Mouse (Mus musculus) neutrophil, adult 5-6 weeks (primary cell): ENCODE measurements around the gene Cpn1. TPM values are rescaled to one million over a fixed set of nuclear protein-coding genes. Genes with fewer than 3 reads are reported as not detected.
"Not testable (repeated sequence)": the region's sequence is repeated elsewhere in the genome, so short reads cannot be mapped to it uniquely, and the experiment has no call there.

Source experiments
- ATAC-seq: fragments of 151-379, 151-347 bp; 2 replicates; pipeline ENCODE4 v1.8.0; 2017; ENCODE audit warnings: mild to moderate bottlenecking, moderate TSS enrichment; ENCODE audit not compliant: insufficient number of reproducible peaks, poor library complexity, low FRiP score, severe bottlenecking; ENCODE audit errors: extremely low read depth
- total RNA-seq: library from RNA; stranded (forward); fragments of 200-1000 nt; gene quantifications from 2 replicates; pipeline ENCODE4 v1.2.3, GENCODE M21; 2017

Cpn1 gene
- total RNA-seq, 1 experiment from 2014 or later, result not detected

DNA sequence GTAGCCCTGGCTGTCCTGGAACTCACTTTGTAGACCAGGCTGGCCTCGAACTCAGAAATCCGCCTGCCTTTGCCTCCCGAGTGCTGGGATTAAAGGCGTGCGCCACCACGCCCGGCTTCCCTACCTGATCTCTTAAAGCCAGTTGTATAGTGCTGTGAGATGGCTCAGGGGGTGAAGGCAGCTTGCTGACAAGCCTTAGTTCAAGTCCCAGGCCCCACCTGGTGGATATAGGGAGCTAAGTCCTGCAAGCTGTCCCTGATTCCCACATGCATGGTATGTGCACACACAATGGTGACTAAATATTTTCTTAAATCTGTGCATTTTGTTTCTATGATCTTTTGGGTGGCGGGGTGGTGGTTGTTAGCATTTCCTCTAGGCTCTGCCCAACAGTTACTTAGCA, 33.4 kb downstream of the Cpn1 start:
- not testable (repeated sequence) for ATAC-seq

DNA sequence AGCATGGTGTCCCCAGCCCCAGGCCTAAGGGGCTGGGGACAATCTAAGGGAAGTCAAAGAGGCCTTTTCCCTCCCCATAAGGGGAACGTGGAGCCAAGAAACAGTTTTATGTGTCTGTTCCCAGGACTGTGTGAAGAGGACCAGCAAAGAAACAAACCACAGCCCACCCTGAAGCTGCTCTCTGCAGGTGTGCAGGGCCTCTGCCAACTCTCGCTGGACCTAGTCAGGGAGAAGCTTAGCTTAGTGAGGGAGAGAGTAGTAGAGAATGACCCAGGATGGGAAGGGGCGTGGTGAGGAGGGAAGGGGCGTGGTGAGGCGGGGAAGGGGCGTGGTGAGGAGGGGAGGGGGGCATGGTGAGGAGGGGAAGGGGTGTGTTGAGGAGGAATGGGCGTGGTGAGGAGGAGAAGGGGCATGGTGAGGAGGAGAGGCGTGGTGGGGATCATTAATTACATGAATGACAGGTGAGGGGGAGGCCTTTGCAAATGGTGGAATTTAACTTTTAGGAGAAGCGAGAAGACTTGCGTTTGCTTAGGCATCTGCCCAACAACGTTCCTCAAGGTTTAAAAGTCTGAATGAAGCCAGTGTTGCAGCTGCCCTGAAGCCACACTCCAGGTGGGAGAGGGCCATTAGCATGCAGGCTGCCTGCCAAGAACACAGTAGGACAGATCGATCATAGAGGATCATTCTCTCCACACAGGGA, 37.1 kb downstream of the Cpn1 start:
- no peak for ATAC-seq

DNA sequence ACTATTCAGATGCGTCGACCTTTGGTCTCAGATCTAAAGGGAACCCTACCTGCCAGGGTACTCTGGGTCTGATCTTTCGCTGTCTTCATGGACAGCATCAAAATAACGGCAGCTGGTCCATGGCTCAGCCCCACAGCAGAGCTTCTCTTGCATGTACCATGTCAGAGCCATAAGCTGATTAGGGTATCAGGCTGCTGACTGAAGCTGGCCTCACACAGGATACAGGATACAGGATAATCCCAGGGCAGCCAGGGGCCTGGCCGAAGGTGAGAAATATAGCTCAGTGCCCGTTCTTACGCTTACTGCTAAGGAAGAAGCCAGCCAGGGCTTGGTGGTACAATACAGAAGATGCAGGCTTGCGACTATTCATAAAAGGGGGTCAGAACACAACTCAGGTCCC, 41.8 kb downstream of the Cpn1 start:
- ATAC-seq, result no peak

DNA sequence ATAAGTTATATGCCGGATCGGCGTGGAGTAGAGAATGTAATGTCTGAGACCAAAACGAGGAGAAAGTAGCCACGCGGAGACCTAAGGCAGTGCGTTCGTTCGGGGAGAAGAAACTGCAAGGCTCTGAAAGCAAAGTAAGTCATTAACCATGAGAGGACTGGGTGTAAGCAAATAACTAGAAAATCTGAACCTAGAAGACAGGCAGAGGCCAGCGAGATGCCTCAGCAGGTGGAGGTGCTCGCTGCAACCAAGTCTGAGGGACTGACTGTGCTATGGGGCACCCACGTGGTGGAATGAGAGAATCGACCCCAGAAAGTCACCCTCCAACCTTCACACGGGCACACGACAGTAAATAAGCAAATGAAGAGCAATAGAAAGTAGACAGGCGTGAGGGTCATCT, 43.3 kb downstream of the Cpn1 start:
- no peak for ATAC-seq

DNA sequence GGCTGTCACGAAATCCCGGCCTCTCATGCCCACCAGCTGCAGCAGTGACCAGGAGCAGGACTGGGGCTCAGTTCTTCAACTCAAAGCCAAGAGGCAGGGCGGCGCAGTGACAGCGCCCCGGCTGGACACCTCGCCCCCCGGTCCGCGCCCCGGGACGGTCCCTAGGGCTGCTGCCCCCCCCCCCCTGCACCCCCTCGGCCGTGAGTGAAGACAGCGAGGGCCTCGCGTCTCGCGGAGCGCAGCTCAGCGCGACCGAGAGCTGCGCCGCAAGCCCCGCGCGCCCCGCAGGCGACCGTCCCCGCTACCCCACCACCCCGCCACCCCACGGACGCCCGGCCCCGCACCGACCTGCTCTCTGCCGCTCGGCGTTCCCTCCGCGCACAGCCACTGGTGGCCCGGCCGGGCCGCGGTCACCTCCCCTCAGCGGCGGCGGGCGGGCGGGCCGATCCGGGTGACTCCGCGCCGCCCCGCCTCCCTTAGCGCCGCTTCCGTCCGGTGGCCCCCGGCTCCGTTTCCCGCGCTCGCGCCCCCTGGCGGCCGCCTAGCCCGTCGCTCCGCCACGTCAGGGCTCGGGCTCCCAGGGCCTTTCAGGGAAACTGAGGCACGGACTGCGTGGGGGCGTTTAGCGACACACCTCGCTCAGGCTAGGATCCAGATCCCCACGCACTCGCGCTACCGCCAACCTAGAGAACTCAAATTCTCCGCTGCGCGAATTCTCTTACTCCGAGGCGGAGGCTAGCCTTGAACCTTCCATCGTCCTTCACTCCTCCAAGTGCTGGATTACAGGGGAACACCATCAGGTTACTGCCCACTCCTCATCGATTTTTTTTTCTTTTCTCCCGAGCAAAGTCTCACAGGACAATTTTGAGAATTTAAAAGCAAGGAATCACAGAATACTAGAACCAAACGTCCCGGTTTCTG, 46.3 kb downstream of the Cpn1 start, which contains the start of gene Dnmbp:
Gene Dnmbp (minus strand): TSS at position 423 of the 921 bp plus-strand sequence.
- peak; percentile 68 for ATAC-seq

DNA sequence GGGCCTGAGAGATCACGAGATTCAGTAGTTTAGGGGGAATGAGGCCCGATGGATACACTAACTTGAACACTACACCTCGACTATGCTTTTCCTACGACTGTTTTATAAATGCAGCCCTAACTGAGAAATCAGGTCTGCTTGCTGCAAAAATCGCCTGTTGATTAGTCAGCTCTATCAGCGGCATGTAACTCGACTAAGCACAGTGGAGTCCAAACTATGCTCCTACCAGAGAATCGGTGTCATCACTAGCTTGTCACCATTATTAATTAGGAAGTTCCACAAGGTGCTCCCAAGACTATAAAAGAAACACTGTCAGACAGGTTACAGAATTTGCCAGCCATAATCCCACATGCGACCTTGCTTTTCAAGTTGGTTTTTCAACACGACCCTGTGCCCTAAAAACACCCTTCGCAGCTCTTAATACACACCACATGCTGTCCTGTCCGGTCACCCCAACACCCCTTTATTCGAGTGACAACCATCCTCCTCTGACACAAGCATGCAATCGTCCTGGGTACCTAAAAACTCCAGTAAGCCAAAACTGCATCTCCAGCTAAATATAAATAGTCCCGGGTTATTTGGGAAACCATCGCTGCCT, 47.1 kb downstream of the Cpn1 start:
- no peak for ATAC-seq

DNA sequence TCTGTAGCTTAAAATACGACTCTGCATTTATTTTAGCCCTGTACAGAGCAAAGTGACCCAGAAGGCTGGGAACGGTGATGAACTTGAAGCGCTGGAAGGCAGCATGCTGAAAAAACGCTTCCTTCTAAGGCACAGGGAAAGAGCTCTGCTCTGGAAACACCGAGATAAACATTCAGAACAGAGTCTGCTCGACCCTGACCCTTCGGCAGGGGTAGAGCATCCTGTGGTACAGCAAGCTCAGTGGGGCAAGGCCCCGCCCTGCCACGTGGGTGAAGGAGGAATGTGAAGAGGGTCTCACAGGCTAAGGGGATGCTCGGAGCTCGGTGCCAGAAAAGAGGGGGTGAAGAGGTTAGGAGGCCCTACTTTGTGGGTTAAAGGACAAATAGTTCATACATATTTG, 48.0 kb downstream of the Cpn1 start:
- no peak for ATAC-seq

DNA sequence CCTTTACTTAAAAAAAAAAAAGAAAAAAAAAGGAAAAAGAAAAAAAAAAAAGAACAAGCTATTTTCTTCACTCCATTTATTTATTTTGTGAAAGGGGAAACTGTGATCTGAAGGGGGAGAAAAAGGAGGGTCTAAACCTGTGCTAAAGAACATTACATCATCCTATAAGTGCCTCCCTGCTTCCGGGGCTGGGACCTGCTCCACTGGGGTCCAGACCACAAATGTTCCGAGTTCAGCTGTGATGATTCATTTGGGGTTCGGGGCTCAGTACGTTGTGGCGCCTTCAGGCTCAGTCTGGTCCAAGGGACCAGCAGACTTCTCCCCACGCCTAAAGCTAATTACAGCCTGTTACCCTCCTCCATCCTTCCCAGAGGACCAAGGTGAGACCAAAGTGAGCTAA, 55.4 kb downstream of the Cpn1 start:
- no peak for ATAC-seq

DNA sequence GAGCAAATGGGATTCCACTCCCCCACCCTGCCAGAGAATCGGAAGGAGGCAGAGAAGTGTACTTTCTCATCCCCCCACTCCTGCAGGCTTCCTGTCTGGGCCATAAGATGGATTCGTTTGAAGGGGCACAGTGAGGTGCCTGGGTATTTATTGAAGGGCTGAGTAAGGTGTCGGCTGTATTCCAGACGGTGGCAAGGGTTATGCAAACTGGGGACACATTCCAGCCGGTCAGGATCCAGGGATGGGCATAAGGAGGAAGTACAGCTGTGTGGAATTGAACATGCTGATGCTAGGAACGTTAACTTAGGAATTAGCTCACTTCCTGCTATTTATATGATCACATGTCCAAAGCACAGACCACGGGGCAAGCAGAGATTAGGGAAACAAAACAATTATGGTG, 56.0 kb downstream of the Cpn1 start:
- no peak for ATAC-seq

DNA sequence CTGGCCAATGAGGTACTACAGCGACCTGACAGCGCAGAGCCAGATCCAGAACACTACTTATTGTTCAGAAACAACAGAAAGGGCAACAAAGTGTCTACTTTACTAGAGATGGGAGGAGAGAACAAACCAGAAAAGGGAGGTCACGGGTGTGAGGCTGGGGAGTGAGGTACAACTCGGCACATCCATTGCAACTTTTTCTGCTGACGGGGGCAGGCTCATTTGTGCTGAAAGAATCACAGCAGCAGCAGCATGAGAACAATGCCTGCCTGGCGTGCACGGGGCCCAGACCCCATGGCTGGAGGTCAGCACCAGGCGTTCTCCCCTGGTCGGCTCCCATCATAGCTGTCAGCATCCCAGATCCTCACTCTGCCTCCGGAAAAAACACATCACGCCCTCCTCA, 56.5 kb downstream of the Cpn1 start:
- no peak for ATAC-seq

DNA sequence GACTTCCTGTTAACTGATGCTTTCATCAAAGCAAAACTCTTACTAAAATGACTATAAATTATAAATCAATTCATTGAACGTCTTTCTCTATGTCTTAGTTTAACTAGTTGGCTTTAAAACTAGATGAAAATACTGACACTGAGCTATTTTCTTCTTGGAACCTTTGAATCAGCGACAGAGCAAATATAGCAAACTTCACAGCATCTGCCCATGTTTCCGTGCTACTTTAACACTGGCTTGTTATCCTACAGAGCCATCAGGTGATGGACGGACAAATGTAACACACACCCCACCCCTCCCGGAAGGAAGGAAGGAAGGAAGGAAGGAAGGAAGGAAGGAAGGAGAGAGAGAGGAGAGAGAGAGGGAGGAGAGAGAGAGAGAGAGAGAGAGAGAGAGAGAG, 58.4 kb downstream of the Cpn1 start:
- no peak for ATAC-seq

DNA sequence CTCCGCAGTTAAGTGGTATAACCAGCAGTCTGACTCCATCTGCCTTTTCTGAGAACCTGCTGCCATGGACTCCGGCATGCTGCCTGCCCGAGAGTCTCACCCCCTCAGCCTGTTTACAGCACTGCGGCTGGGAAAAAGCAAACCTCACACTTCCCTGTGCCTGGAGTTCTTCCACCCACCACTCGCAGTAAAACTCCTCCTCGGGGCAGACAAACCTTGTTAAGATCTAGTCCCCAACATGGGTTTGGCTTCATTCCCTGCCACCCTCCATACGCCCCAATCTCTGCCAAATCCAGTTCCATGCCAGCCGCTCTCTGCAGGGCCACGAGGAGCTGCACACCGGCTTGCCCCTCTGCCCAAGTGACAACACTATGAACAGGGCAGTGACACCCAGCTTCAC, 59.3 kb downstream of the Cpn1 start:
- no peak for ATAC-seq

DNA sequence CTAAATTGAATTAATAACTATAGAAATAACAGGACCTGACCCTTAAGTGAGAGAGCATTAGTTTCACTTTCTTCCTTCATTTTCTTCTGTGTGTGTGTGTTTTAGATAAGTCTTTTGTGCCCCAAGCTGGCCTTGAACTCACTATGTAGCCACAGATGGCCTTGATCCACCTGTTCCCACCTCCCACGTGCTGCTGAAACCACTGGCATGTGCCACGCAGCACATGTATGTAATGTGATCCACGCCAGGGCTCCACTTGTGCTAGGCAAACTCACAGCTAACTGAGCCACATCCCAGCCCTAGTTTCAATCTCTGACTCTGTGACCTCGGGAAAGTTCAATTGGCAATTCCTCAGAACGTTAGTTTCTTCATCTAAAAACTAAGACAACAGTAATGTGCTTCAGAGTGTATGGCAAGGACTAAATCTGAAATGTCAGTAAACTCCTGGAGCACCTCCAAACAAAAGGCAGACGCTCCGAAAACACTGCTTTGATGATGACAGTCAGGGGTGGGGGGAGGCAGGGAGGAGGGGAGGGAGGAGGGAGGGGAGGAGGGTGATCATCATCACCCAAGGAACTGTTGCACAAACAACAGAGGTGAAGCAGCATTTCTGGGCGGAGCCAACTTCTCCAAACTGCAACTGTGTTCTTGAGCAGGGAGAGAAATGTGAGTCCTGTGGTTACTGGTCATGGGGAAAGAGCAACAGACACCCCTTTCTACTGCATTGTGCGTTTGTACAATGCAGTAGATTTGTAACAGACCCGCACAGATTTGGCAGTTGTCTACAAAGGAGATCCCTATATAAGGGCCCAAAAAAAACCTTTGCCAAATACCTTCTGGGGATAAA, 60.0 kb downstream of the Cpn1 start:
- ATAC-seq, result peak; percentile 25; the same call in 1 of the 2 replicates

DNA sequence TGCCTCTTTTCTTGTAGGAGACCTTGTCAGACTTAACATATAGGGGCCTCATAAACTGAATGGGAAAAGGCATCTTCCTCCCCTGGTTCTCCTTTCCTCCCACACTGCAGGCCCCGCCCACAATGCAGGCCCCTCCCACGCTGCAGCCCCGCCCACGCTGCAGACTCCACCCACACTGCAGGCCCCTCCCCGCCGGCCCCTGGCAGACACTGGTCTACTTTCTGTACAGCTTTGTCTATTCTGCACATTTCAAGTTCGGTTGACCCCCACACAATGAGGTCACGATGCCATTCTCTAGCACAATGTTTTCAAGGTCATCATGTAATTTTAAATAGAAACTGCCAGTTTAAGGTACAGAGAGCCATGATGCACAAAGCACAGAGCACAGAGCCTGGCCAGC, 62.0 kb downstream of the Cpn1 start:
- no peak for ATAC-seq

DNA sequence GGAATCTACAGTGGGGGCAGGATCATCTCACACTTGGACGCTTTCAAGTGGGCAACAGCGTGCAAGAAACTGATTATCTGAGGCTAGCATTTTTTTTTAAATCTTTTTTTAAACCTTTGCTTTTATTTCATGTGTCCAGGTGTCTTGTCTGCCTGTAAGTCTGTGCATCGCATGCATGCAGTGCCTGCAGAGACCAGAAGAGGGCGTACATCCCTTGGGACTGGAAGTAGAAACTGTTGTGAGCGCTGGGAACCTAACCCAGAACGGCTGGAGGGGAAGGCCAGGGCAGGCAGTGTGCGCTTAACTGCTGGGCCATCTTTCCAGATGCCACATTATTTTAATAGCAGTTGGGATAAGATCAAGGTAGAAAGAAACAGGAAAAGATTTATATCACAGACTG, 63.4 kb downstream of the Cpn1 start:
- ATAC-seq, result no peak

DNA sequence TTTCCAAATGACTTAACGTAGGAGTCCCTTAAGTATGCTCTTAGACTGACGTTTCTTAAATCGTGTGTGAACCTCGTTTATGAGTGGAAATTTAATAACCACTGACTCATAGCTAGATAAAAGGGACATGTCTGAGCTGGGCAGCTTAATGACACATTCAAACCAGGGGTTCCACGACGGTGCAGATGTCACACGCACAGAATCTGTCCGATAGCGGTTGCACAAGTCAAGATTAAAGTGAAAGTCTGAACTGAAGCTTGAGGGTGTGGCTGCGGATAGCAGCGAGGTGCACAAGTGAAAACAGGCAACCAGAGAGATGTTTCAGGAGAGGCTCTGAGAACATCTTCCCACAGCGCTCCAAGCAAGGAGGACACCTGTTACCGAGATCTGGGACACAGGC, 64.9 kb downstream of the Cpn1 start:
- no peak for ATAC-seq

DNA sequence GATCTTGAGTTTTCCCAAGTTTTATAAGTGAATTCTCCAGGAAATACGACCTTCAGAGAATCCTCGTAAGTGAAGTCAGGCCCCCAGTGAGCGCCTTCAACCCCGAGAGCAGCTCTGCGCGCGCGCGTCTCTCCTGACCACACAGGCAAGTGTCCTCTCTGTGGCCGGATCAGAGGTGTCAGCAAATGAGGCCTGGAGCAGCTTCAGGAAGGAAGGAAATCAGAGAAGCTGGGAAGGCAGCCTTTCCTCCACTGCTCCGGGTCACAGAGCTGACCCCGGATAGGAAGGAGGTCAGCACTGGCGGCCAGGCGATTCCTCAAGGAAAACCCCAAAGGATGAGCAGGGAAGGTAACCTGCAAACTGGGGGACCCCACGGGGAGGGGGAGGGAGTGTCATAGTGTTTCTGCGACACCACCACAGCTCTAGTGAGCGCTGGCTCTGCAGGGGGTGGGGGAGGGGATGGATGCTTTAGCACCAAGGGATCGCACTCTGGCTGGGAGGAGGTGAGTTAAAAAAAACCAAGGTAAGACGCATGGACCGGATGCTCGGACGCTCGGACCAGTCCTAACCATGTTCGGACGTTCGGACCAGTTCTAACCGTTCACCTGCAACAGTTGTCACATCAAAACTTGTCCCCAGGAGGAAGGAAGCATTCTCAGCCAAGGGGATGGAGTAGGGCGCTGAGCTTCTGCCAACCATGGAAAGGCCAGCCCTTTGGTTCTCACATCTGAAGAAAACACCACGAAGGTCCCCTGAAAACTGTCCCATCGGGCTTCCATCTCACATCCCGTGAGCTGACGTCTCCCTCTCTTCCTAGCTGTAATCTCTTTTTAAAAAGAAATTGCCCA, 65.7 kb downstream of the Cpn1 start:
- ATAC-seq, result no peak

DNA sequence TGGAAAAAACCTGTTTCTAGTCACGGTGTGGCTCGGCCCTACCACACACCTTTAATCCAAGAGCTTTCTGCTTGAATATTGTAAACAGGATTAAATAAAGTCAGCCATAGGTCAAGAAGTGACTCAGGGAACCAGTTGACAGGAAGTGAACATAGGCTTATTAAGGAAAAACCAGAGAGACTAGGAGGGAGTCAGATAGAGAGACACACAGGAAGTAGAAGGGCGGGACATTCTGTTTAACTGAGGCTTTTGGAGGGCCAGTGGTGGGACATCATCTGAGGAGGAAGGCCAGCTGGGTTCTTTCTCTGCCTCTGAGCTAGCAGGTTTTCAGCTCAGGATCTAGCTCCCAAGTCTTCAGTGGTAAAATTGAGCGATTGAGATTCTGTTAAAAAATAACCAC, 66.5 kb downstream of the Cpn1 start:
- no peak for ATAC-seq
